Mouse (Mus musculus) MEL (cell line): ENCODE data around the gene Kirrel3.

Source experiments
- BHLHE40 ChIP-seq: IDR thresholded peaks from 2 replicates; pipeline ENCODE4 v1.6.1; 2012; ENCODE audit warnings: low read depth, mild to moderate bottlenecking, inconsistent platforms, low read length, improper control_type of control experiment, borderline replicate concordance
- CTCF ChIP-seq, 3 experiments: IDR thresholded peaks in 2 of 3; conservative IDR thresholded peaks in 1 of 3; 2 replicates each; pipeline ENCODE4 v1.5.1; 2011 to 2012; ENCODE audit warnings: low read length in 3 of 3, low read depth in 2 of 3, mild to moderate bottlenecking in 2 of 3, improper control_type of control experiment in 1 of 3, inconsistent platforms in 1 of 3, mixed read lengths in 1 of 3, moderate library complexity in 1 of 3; ENCODE audit not compliant: control insufficient read depth in 1 of 3, insufficient read depth in 1 of 3, poor library complexity in 1 of 3, severe bottlenecking in 1 of 3
- MEF2A ChIP-seq: IDR thresholded peaks from 2 replicates; pipeline ENCODE4 v1.6.1; 2014; ENCODE audit warnings: low read depth, mild to moderate bottlenecking, inconsistent platforms, low read length, improper control_type of control experiment; ENCODE audit not compliant: poor library complexity, insufficient replicate concordance, severe bottlenecking; ENCODE audit errors: extremely low read depth
- MYC ChIP-seq: IDR thresholded peaks from 2 replicates; pipeline ENCODE4 v1.6.1; 2011; ENCODE audit warnings: low read depth, mild to moderate bottlenecking, low read length, improper control_type of control experiment, moderate library complexity
- POLR2A ChIP-seq, 2 experiments: IDR thresholded peaks; 2 replicates each; pipeline ENCODE4 v1.6.1; 2011 to 2012; ENCODE audit warnings: low read length in 2 of 2, mild to moderate bottlenecking in 2 of 2, control low read depth in 1 of 2, improper control_type of control experiment in 1 of 2, low read depth in 1 of 2, moderate library complexity in 1 of 2; ENCODE audit not compliant: control insufficient read depth in 1 of 2, insufficient read depth in 1 of 2, poor library complexity in 1 of 2

DNA sequence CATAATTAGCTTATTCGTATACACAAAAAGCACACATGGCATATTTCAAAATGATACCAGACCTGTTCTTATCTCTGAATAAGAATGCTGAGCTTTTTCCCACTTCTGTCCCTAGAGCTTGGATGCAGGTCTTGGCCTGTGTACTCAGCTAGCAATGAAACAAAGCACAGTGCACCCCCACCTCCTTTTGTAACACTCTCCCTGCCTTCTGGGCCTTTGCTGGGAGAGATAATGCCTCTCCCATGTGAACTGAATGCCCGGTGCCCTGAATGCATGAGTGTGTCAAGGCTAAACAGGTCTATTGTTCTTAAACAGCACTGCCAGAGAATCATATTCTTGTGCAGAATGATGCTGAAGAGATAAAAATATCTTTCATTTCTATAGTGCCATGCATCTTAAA lies 2.5 kb upstream of the Kirrel3 start:
- TF ChIP-seq POLR2A (IDR thresholded peaks at IDR 0.05; ENCODE audit: control insufficient read depth in 1 of 2, insufficient read depth in 1 of 2, low read depth in 1 of 2, low read length in 2 of 2, poor library complexity in 1 of 2) = no peak
- no peak for TF ChIP-seq CTCF (IDR thresholded peaks at IDR 0.05 in 2 of 3, conservative IDR thresholded peaks at IDR 0.05 in 1 of 3; ENCODE audit: control insufficient read depth in 1 of 3, insufficient read depth in 1 of 3, low read depth in 2 of 3, low read length in 3 of 3, poor library complexity in 1 of 3, severe bottlenecking in 1 of 3)
- no peak for TF ChIP-seq BHLHE40
- TF ChIP-seq MYC = no peak
- no peak for TF ChIP-seq MEF2A
